Comparison of ENCODE assay signal across 48 mouse cellular contexts in genomic region chr10:21563446-21563845, GRCm38 (mm10). TPM values are rescaled to one million over a fixed set of nuclear protein-coding genes. Genes with fewer than 3 reads are reported as not detected.
"Had no signal": no experiment of that assay in that cellular context is flagged by ENCODE, and none has a peak within 500 bp of the region (broad histone marks: within the 10 kb centered on the region; RNA-seq: fewer than 3 reads in every experiment).

No protein-coding gene starts in this region.

- DNase-seq: heart, postnatal 10 days; heart, postnatal 14 days; heart, postnatal 36 days; heart, postnatal 4 days; kidney, adult 11 months; kidney, adult 18-20 months; kidney, adult 2 months; kidney, adult 8-10 months; kidney, adult 9 months; kidney, postnatal 10 days; kidney, postnatal 14 days; kidney, postnatal 25 days; kidney, postnatal 36 days; kidney, postnatal 4 days; layer of hippocampus, adult 9-11 months; layer of hippocampus, postnatal 36 days had no signal

- H3K36me3 ChIP-seq: heart, embryonic 10.5 days; heart, embryonic 12.5 days; heart, embryonic 13.5 days; heart, embryonic 15.5 days; hindbrain, embryonic 10.5 days; hindbrain, embryonic 12.5 days; hindbrain, embryonic 13.5 days; hindbrain, embryonic 15.5 days; intestine, embryonic 15.5 days; kidney, embryonic 15.5 days had no signal

- H3K27me3 ChIP-seq: heart, embryonic 12.5 days; heart, embryonic 13.5 days; heart, embryonic 15.5 days; hindbrain, embryonic 12.5 days; hindbrain, embryonic 13.5 days; hindbrain, embryonic 15.5 days; intestine, embryonic 15.5 days; kidney, embryonic 15.5 days had no signal

- H3K4me3 ChIP-seq: heart, embryonic 10.5 days; heart, embryonic 12.5 days; heart, embryonic 13.5 days; heart, embryonic 15.5 days; hindbrain, embryonic 10.5 days; hindbrain, embryonic 12.5 days; hindbrain, embryonic 13.5 days; hindbrain, embryonic 15.5 days; intestine, embryonic 15.5 days; kidney, embryonic 15.5 days; layer of hippocampus, adult 2 months had no signal

- H3K9me3 ChIP-seq: heart, embryonic 10.5 days; heart, embryonic 12.5 days; heart, embryonic 13.5 days; heart, embryonic 15.5 days; hindbrain, embryonic 10.5 days; hindbrain, embryonic 12.5 days; hindbrain, embryonic 13.5 days; hindbrain, embryonic 15.5 days; intestine, embryonic 15.5 days; kidney, embryonic 15.5 days had no signal

- H3K27ac ChIP-seq: heart, embryonic 10.5 days; heart, embryonic 13.5 days; heart, embryonic 15.5 days; hindbrain, embryonic 10.5 days; hindbrain, embryonic 12.5 days; hindbrain, embryonic 13.5 days; hindbrain, embryonic 14.5 days; hindbrain, embryonic 15.5 days; hindbrain, postnatal 0 days; intestine, embryonic 15.5 days; kidney, embryonic 15.5 days; kidney, postnatal 0 days; layer of hippocampus, adult 2 months had no signal

- H3K4me1 ChIP-seq: hindbrain, embryonic 10.5 days; hindbrain, embryonic 15.5 days had no signal

- ATAC-seq: hindbrain, embryonic 16.5 days; hindbrain, postnatal 0 days; inflammation-experienced regulatory T-cells, adult 6 months; intestine, embryonic 15.5 days; intestine, embryonic 16.5 days; intestine, postnatal 0 days had no signal

RNA-seq across cellular contexts. Expression of gene 1700020N01Rik, which starts 29.5 kb away (rescaled TPM):
- total RNA-seq: heart, postnatal 10 days; heart, postnatal 14 days; heart, postnatal 25 days; heart, postnatal 36 days; heart, postnatal 4 days; hematopoietic stem cell, adult 5-6 weeks; hindbrain, postnatal 0 days; layer of hippocampus, adult 18-20 months; layer of hippocampus, adult 2 months; layer of hippocampus, adult 8-10 months; layer of hippocampus, postnatal 10 days; layer of hippocampus, postnatal 14 days; layer of hippocampus, postnatal 25 days; layer of hippocampus, postnatal 36 days; left cerebral cortex, adult 18-20 months had no signal
- polyA plus RNA-seq: heart, embryonic 13.5 days; heart, embryonic 15.5 days; heart, postnatal 0 days; hindbrain, embryonic 10.5 days; hindbrain, embryonic 11.5 days; hindbrain, embryonic 12.5 days; hindbrain, embryonic 13.5 days; hindbrain, embryonic 14.5 days; hindbrain, embryonic 15.5 days; hindbrain, embryonic 16.5 days; hindbrain, postnatal 0 days; inflammation-experienced regulatory T-cells, adult 6 months; intestine, embryonic 14.5 days; intestine, embryonic 15.5 days; intestine, embryonic 16.5 days; kidney, embryonic 14.5 days; kidney, embryonic 15.5 days; kidney, embryonic 16.5 days; large intestine, adult 2 months had no signal
